Mouse (Mus musculus) cerebellum, adult 9-10 months (tissue): Measurements from ENCODE around the gene Mtx1.
"Not testable (repeated sequence)": the region's sequence is repeated elsewhere in the genome, so short reads cannot be mapped to it uniquely, and the experiment has no call there.

Experiments
- DNase-seq: peaks from one replicate; pipeline ENCODE4 v3.0.0; 2022

Mtx1 gene

GRCm38 (mm10) chr3:89238494-89238893 is 11.6 kb upstream of the Mtx1 start:
- DNase-seq, result no peak

- peak; percentile 18 for DNase-seq
These were observed 10.8 kb upstream of the Mtx1 start for GRCm38 (mm10) chr3:89237682-89238081.

GRCm38 (mm10) chr3:89236516-89236915 is 9.6 kb upstream of the Mtx1 start:
- peak; percentile 11 for DNase-seq

DNA sequence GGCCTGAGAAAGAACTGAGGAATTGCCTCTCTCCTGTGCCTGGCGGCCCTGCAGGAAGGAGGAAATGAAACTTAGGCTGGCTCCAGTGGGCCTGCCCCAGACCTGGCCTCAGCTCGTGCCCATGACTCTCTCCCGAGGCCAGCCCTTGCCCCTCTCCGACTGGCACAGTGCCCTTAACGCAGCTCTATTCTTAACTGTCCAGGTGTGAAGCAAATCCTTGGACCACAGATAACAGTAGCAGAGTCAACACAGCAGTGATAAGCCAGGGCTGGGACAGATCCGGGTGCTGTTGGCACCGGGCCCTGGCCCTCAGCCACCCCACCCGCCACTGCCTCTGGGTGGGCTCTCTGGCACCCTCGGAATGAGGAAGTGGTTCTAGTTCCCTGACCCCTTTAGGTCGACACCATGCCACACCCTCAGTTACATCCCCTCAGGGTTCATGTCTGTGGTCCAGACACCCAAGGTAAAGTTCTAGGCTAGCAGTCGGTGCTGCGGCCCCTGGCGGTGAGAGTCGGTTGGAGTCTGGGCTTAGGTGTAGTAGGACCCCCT is 6.7 kb upstream of the Mtx1 start:
- DNase-seq, result no peak

- DNase-seq, result no peak
These were observed 5.7 kb upstream of the Mtx1 start for GRCm38 (mm10) chr3:89232614-89233013.

DNA sequence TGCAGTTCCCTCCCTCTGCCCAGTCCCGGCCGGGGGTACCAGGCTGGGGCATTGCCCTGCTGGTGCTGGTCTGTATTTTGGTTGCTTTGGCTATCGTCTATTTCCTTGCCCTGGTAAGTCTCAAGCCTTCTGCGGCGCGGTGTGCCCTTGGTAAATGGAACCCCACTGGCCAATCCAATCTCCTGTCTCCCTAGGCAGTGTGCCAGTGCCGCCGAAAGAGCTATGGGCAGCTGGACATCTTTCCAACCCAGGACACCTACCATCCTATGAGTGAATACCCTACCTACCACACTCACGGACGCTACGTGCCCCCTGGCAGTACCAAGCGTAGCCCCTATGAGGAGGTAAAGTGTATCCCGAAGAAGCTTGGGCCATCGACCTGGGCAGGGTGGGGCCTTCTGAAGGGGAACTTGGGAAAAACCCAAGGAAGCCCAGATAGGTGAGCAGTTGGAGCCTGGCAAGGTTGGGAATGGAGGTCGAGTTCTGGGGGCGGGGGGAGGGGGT is 4.9 kb upstream of the Mtx1 start:
- no peak for DNase-seq

DNA sequence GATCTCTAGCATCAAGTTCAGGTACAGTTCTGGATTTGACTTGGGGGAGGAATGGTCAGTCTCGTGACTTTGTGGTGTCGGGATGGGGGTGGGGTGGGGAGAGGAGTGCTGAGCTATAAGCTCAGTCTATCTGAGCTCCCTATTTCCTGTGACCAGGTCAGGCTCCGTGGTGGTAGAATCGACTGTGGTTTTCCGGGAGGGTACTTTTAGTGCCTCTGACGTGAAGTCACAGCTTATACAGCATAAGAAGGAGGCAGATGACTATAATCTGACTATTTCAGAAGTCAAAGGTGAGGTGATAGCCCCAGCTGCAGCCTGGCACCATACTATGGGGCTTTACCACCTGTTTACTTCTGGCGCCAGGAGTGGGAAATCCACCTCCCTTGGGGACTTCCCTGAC is 4.5 kb upstream of the Mtx1 start:
- DNase-seq, result no peak

- no peak for DNase-seq
These were observed 3.7 kb upstream of the Mtx1 start for GRCm38 (mm10) chr3:89230561-89230960.

GRCm38 (mm10) chr3:89229276-89229675 is 2.4 kb upstream of the Mtx1 start:
- no peak for DNase-seq

GRCm38 (mm10) chr3:89228836-89229235 is 1.9 kb upstream of the Mtx1 start, which contains the start of gene Muc1:
Gene Muc1, plus strand, starts transcription at chr3:89229057.
- no peak for DNase-seq

- peak; percentile 87 for DNase-seq
These were observed 1.3 kb upstream of the Mtx1 start for GRCm38 (mm10) chr3:89228180-89228549.

DNA sequence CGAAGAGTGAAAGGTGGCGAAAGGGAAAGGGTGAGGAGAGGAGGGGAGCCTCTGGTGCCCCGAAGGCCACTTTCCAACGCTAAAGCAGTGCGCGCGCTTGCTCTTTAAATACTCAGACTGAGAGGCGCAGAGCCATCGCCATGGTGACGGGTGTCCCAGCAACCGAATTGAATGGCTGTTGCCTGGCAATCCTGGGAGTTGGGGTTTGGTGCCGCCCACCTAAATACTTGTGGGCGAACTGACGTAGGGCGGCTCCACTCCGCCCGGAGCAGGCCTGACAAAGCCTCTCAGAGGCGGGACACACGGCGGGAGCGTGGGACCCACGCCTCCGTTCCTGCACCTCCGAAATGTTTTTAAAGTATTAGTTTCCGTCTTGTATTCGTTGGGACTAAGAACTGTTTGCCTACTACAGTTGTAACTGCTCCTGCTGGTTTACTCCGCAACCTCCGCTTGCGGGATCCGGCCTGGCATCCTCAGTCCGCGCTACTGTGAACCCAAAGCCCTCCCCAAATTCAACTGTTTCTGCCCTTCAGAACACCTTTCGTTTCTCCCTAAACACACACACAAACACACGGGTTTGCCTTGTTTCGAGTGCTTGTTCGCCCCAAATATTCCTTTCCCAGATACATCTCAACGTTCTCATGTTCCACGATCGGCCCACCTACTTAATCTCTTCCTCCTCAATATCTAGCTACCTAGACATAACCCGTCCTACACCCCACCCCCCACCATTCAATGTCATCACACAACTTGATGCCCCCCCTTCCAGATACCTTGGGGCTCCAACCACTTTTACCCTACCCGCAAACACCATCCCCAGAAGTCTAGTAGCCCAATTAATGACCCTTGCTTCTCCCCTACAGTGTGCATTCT is 655 bp upstream of the Mtx1 start:
- DNase-seq, result no peak

DNA sequence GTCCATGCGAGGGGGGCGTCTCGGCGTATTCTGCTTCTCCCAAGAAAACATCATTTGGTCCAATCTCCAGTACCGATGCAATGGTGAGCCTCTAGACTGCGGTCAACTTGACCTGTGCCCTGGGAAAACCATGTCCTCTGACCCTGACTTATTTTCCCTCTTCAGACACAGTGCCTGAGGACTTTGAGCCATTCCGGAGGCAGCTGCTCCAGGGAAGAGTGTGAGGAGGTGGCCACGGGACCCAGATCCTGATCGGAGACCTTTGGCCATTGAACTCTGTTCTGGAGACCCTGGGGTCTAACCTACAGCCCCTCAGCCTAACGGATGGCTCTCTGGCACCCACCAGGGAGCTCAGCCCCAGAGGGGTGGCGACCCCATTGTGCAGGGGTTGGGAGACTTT is 527 bp downstream of the Mtx1 start:
- no peak for DNase-seq

DNA sequence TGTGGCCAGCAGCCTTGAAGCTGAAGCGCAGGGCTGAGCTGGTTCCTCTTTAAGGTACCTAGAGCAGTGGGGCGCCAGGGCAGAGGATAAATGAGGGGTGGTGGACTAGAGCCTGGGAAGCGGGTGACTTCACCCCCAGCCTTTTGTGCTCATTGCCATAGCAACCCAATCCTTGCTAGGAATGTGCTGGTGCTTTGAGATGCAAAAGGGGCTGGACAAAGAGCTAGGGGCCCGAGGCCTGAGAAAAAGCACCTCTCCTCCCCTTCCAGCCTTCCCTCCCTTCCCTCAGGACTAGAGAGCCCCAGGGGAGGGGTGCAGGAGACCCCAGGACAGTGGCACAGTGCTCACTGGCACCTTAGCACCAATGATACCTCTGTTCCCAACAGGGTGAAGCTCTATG is 970 bp downstream of the Mtx1 start:
- no peak for DNase-seq

- no peak for DNase-seq
These were observed 1.5 kb downstream of the Mtx1 start for GRCm38 (mm10) chr3:89225321-89225815.

DNA sequence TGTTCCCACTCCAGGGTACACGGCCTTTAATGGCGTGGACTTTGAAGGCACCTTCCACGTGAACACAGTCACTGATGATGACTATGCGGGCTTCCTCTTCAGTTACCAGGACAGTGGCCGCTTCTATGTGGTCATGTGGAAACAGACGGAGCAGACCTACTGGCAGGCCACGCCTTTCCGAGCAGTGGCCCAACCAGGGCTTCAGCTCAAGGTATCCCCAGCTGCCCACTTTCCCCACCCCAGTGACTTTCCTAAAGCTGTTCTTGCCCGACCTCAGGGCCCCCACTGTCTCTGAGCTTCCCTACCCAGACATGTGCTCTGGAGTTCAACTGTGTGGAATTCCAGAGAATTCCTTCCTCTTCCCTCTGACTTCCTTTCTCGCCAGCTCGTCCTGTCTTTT is 2.1 kb downstream of the Mtx1 start:
- no peak for DNase-seq

DNA sequence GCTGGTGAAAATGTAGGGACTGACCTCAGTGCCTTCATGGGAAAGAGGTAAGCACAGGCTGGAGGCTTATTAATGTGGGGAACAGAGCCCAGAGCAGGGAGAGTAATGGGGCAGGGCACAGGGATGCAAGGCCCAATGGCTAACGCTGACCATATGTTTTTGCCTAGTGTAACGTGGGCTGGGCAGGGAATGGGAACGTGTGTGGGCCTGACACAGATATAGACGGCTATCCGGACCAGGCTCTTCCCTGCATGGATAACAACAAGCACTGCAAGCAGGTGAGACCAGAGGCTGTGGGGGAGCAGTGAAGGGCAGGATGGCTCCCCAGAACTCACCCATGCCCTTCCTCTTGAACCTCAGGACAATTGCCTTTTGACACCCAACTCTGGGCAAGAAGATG is 5.7 kb downstream of the Mtx1 start:
- DNase-seq, result no peak

- DNase-seq, result no peak
These were observed 7.3 kb downstream of the Mtx1 start for GRCm38 (mm10) chr3:89219546-89219945.

GRCm38 (mm10) chr3:89218271-89218670 is 8.6 kb downstream of the Mtx1 start:
- no peak for DNase-seq

DNA sequence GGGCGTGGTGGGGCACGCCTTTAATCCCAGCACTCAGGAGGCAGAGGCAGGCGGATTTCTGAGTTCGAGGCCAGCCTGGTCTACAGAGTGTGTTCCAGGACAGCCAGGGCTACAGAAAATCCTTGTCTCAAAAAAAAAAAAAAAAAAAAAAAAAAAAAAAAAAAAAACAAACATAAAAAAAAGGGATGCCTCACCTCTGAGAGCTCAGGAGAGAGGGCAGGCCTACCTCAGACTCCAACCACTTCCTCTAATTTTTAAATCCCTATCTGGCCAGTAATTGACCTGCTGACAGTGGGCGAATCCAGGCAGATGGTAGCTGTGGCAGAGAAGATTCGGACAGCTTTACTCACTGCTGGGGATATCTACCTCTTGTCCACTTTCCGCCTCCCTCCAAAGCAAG is 10.5 kb downstream of the Mtx1 start:
- not testable (repeated sequence) for DNase-seq

DNA sequence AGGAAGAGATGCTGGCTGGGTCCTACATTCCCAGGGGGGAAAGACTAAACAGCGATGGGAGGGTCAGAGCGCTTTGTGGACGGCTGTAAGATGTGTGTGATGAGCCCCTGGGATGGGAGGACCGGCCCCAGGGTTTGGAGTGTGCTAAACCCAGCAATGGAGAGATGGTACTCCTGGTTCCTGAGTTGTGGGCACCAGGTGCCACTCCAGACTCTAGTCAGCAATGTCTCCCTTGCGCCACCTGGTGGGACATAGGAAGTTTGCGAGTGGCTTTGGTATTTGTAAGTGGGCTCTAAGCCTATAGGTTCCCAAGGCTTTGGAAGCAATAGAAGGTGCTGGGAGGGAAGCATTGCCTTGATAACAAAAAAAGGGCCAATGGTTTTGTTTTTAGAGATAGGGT is 11.0 kb downstream of the Mtx1 start:
- peak; percentile 92 for DNase-seq

- no peak for DNase-seq
These were observed 12.0 kb downstream of the Mtx1 start, which contains the start of gene Thbs3 for GRCm38 (mm10) chr3:89214681-89215411. Gene Thbs3, plus strand, starts transcription at chr3:89215180.

GRCm38 (mm10) chr3:89213803-89214530 is 12.9 kb downstream of the Mtx1 start:
- DNase-seq, result peak; percentile 86
